Mouse (Mus musculus): ENCODE measurements around the gene Lrrc27.

DNA sequence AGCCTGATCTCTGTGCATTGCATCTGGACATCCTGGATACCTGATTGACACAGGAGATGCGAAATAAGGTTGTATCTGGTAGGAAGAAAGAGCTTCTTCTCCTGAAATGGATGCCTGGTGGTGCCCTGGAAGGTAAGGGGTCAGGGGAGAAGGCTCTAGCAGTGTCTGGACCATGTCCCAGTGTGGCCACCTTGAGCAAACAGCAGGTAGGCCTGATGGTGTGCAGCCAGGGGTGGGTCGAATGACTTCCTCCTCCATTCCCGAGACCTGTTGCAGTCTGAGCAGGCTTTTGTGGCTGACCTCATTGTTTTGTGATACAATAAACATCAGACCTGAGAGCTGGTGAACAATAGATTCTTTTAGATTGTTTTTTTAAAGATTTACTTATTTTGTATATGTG is 69.2 kb downstream of the Lrrc27 start:
- TF ChIP-seq BHLHE40 (IDR thresholded peaks at IDR 0.05; ENCODE audit: low read depth, low read length) = no peak
- TF ChIP-seq POLR2A (IDR thresholded peaks at IDR 0.05; ENCODE audit: low read depth, low read length) = no peak
- TF ChIP-seq CTCF (conservative IDR thresholded peaks at IDR 0.05 in 1 of 2, IDR thresholded peaks at IDR 0.05 in 1 of 2; ENCODE audit: low read depth in 2 of 2, low read length in 2 of 2) = no peak
- no peak for TF ChIP-seq RAD21 (IDR thresholded peaks at IDR 0.05; ENCODE audit: low read depth, low read length)
- TF ChIP-seq ZKSCAN1 (IDR thresholded peaks at IDR 0.05; ENCODE audit: borderline replicate concordance, low read depth, low read length) = no peak
- TF ChIP-seq SIN3A (IDR thresholded peaks at IDR 0.05; ENCODE audit: low read length) = no peak
- no peak for TF ChIP-seq ZC3H11A (IDR thresholded peaks at IDR 0.05; ENCODE audit: low read depth, low read length)
- TF ChIP-seq E2F4 (IDR thresholded peaks at IDR 0.05; ENCODE audit: insufficient replicate concordance, low read depth, low read length) = no peak
- no peak for TF ChIP-seq ZNF384 (IDR thresholded peaks at IDR 0.05; ENCODE audit: low read depth, low read length)
- TF ChIP-seq HCFC1 (IDR thresholded peaks at IDR 0.05; ENCODE audit: low read depth, low read length) = no peak
- no peak for TF ChIP-seq USF1 (IDR thresholded peaks at IDR 0.05; ENCODE audit: low read depth, low read length)
- TF ChIP-seq NELFE (IDR thresholded peaks at IDR 0.05; ENCODE audit: low read depth, low read length) = no peak
- TF ChIP-seq ETS1 (conservative IDR thresholded peaks at IDR 0.05; ENCODE audit: low read depth, low read length) = no peak
- no peak for TF ChIP-seq POLR2AphosphoS2 (IDR thresholded peaks at IDR 0.05; ENCODE audit: low read depth, low read length)

All from CH12.LX (cell line).